Mouse (Mus musculus): Measurements from ENCODE around the gene Akap13.

Gene Akap13

DNA sequence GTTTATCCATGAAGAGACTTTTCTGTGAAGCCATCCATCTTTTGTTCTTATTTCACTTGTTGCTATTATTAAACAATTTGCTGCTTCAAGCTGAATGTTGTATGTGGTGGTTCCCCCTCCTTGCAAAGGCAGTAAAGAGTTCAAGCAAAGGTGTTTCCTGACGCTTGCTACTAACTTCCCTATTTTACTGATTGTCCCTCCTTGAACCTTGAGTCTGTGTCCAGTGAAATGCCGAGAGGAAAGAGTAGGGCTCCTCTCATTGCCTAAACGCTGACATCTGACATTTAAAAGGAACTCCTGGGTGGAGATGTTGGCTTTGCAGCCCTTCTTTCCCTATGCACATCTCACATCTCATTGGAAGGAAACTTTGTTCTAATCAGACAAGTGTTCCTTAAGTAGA is 183.4 kb downstream of the Akap13 start:
- DNase-seq (ENCODE audit: low read depth), result no peak

DNA sequence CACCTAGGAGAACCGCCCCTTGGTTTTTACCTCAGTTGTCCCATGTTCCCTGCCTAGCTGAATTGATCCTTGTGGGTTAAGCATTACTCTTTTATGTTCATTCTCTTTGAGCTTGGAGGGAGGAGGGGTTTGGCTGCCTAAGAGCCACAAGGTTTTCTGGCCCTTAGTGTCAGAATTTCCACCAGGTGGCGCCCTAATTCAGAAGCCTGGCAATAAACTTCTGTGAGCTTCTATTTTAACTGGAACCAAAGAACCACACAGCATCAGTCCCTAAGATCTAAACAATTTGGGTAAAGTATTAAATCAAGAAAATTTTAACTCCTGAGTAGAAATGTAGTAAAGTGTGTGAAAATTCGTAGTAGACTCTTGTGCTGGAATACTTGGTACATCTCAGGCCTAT is 184.2 kb downstream of the Akap13 start:
- DNase-seq (ENCODE audit: low read depth), result peak; percentile 93

- peak; percentile 86 for DNase-seq (ENCODE audit: low read depth)
These were observed 184.7 kb downstream of the Akap13 start for GRCm38 (mm10) chr7:75640074-75640473.

DNA sequence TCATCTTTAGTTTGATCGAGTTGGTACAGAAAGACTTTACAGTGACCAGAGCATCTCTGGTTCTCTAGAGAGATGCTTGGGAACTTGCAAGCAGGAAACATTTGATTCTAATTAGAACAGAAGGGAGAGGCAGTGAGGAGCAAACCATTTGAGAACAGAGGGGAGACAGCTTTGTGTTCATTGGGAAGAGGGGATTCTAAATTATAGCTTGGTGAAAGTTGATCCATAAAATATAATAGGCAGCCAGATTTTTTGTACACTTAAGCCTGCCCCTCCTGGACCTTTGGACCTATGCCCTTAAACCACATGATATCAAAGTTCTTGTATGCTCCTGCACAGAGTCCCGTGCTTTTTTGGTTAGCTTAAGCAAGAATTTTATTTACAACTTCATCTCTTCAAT is 185.3 kb downstream of the Akap13 start:
- DNase-seq (ENCODE audit: low read depth), result peak; percentile 81

DNA sequence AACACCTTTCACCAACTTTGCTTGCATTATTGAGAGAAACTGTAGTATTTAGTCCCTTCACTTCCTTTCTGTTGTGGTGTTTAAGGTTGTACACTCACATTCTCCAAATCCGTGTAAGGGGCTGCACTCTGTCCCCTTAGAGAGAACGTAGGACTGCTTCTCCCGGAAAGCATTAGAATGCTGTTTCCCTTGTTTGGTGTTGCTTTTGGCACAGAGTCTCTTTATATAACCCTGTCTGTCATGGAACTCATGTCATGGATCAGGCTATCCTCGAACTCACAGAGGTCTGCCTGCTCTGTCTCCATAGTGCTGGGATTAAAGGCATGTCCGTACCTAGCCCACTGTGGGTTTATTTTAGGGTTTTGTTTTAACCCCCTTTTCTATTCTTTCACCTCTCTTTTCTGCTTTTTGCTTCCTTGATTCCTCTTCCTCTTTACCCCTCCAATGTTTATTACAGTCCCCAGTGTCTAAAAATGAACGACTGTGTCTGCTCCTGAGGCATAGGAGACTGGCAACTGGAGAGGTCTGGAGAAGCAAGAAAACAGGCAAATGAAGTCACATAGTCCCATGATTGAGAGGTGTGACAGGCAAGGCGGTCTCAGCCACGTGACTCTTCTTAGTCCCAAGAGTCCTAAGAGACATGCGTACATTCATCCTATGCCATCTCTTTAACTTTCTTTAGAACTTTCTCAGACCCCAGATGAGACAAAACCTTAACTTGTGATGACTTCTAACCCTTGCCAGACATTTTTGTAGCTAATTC is 186.3 kb downstream of the Akap13 start:
- DNase-seq (ENCODE audit: low read depth), result peak; percentile 58

DNA sequence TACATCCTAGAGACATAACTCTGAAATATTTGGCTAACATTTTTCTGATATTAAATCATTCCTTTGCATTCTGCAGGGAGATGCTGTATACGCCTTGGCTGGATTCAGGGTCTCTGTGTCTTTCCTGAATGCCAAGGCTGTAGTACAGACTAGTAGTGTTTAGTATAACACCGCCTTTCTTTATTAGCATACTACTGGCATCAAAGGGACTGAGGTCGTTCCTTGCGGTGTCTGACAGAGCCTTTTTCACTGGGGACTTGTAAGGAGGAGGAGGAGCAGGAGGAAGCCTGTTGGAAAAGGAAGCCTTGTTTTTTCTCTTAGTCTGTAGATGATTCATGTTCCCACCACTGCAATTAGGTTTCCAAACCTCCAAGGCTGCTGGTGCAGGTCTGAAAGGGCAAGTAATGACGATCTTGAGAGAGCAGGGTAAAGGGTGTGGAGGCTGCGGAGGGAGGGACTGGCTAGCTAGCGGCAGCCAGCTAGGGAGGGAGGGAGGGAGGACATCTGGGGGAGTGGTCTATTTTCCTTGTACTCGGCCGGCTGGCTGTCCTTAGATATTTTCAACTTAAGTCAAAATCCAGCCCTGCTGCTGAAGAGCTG is 186.9 kb downstream of the Akap13 start:
- DNase-seq (ENCODE audit: low read depth), result peak; percentile 92

DNA sequence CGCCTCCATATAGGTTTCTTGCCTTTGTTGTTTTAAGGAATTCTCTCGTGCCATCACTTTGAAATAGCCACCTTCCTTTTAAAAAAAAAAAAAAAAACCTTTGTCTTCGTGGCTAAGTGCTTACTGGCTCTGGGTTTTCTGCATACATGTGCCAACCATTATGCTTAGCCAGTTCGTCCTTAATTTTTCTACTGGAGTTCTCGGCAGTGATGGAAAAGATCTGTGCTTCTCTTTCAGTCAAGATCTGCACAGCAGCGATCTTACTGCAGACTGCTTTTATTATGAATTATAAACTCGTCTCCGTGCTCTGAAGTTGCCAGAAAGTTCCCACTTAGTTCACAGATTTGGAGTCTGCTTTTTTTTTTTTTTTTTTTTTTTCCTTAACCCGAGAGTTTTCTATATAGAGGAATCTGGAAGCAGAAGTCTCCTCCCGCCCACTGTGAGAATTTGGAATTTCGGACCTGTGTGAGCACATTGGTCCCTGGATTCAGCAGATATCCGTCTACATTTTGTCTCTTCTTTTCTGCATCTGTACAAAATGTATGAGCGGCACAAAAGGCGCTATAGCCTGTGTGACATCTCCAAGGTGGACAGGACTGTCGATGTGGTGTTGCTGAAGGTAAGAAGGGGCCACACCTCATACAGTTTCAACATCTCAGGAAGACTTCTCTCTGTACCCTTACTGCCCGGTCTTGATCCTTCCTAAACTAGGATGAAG is 187.7 kb downstream of the Akap13 start:
- DNase-seq (ENCODE audit: low read depth), result peak; percentile 54

GRCm38 (mm10) chr7:75643986-75644385 is 188.7 kb downstream of the Akap13 start:
- peak; percentile 63 for DNase-seq (ENCODE audit: low read depth)

- DNase-seq (ENCODE audit: low read depth), result no peak
These were observed 189.3 kb downstream of the Akap13 start for GRCm38 (mm10) chr7:75644585-75644984.

GRCm38 (mm10) chr7:75645156-75645933 is 190.0 kb downstream of the Akap13 start:
- DNase-seq (ENCODE audit: low read depth), result no peak

- no peak for DNase-seq (ENCODE audit: low read depth)
These were observed 192.7 kb downstream of the Akap13 start for GRCm38 (mm10) chr7:75648051-75648450.

- no peak for DNase-seq (ENCODE audit: low read depth)
These were observed 193.6 kb downstream of the Akap13 start for GRCm38 (mm10) chr7:75648961-75649360.

DNA sequence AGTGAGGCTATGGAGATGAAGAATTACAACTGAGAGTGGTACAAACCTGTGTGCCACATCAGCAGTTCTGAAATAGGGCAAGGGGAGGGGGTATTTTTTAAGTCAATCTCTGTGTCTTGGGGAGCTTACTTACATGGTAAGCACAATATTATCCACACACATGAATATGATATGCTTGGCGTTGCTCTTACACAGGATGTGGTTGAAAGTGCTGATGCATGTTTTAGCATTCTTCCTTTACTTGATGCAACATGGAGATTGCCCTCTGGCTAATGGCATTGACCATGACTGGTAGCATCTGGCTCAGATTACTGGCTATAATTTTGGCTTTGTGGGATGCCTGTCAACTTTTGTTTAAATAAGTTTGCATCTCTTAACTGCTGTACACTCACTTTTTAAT is 194.6 kb downstream of the Akap13 start:
- peak; percentile 71 for DNase-seq (ENCODE audit: low read depth)

GRCm38 (mm10) chr7:75653684-75654317 is 198.5 kb downstream of the Akap13 start:
- DNase-seq (ENCODE audit: low read depth), result no peak

GRCm38 (mm10) chr7:75655180-75656074 is 200.1 kb downstream of the Akap13 start:
- no peak for DNase-seq (ENCODE audit: low read depth)

GRCm38 (mm10) chr7:75656297-75656852 is 201.0 kb downstream of the Akap13 start:
- DNase-seq (ENCODE audit: low read depth), result no peak

DNA sequence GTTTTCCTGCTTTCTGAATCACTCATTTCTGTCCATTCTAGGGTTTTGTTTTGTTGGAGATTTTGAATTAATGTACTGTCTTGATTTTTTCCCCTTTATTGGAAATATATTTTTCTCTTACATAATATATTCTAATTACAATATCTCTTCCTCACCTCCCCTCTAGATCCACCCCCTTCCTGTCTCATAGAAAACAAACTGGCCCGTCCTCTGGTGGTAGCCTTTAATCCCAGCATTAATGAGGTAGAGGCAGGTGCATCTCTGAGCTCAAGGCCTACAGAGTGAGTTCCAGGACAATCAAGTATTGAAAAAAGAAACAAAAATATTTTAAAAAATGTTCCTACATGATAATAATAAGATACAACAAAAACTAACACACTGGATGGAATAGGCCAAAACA is 201.6 kb downstream of the Akap13 start:
- DNase-seq (ENCODE audit: low read depth), result no peak

GRCm38 (mm10) chr7:75664455-75664854 is 209.1 kb downstream of the Akap13 start:
- no peak for DNase-seq (ENCODE audit: low read depth)

DNA sequence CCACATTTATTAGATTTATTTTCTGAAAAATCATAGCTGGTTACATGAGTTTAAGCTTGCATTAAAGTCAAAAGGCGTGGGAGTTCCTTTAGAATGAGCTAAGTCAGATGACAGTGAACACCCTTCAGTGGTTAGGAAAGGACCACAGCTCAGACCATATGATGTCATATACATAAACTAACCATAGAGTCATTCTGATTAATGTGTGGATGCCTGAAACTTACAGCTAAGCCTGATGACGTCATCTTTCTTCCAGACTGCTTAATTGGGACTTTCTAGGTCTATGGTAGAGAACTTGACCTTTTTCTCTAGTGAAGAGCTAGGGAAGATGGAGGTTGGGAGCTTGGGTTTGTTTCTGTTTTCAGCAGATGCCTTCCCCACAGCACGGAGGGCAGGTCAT is 211.6 kb downstream of the Akap13 start:
- DNase-seq (ENCODE audit: low read depth), result peak; percentile 50

- DNase-seq (ENCODE audit: low read depth), result no peak
These were observed 212.2 kb downstream of the Akap13 start for GRCm38 (mm10) chr7:75667531-75667930.

Measured in NIH3T3 (cell line).